Mouse (Mus musculus) olfactory bulb, adult 2 months (tissue): ENCODE data around the gene Best3.

Experiments
- CTCF ChIP-seq: fragments of 200-500 bp; IDR thresholded peaks from 2 replicates; pipeline ENCODE4 v1.5.1; 2012; ENCODE audit warnings: low read depth, mild to moderate bottlenecking, low read length, moderate library complexity; ENCODE audit not compliant: insufficient read depth
- POLR2A ChIP-seq: fragments of 200-500 bp; IDR thresholded peaks from 2 replicates; pipeline ENCODE4 v1.6.1; 2012; ENCODE audit warnings: mild to moderate bottlenecking, low read depth, low read length, moderate library complexity; ENCODE audit not compliant: insufficient read depth

- TF ChIP-seq CTCF (no peak), POLR2A (no peak)
These were observed 83.0 kb downstream of the Best3 start for GRCm38 (mm10) chr10:117069109-117069508.
